Mouse (Mus musculus): Measurements from ENCODE around the gene Rab44. TPM values are rescaled to one million over a fixed set of nuclear protein-coding genes. Genes with fewer than 3 reads are reported as not detected.

Rab44 gene
- polyA plus RNA-seq, 1 experiment from 2014 or later: 6.3 TPM

- Histone ChIP-seq H3K9me3 (ENCODE audit: low read length) (no peaks in the 10 kb centered on the region), H3K27ac (ENCODE audit: low read depth) (peak overlapping the region; percentile 67; the same call in 1 of the 2 replicates), H3K4me2 (ENCODE audit: low read depth, low read length) (peak overlapping the region; percentile 63), H3K4me1 (ENCODE audit: insufficient read depth) (peaks cover 19% of the 10 kb centered on the region), H3K4me3 (ENCODE audit: low read depth, low read length) (peak overlapping the region; percentile 42), H3K9ac (replicated peaks) (peak overlapping the region; percentile 54), H3K27me3 (ENCODE audit: insufficient read depth, low read length) (peaks cover 10% of the 10 kb centered on the region), H3K36me3 (replicated peaks; ENCODE audit: insufficient read depth, low read length) (no peaks in the 10 kb centered on the region)
- ATAC-seq (peak; percentile 73), DNase-seq (peak; percentile 68)
- WGBS (ENCODE audit: insufficient replicate concordance): 3% methylated on average over 24 of the region's 25 CpGs
- TF ChIP-seq EP300 (IDR thresholded peaks at IDR 0.05; ENCODE audit: low read depth): no peak
- no peak for TF ChIP-seq CTCF (IDR thresholded peaks at IDR 0.05; ENCODE audit: low read depth)
These were observed 35.2 kb upstream of the Rab44 start for GRCm38 (mm10) chr17:29078519-29079383.

- H3K4me3 ChIP-seq (ENCODE audit: low read depth, low read length): peak overlapping the region; percentile 21
- peaks cover 18% of the 10 kb centered on the region for H3K4me1 ChIP-seq (ENCODE audit: insufficient read depth)
- WGBS (ENCODE audit: insufficient replicate concordance): 14% methylated on average over 23 of the region's 23 CpGs
- H3K27me3 ChIP-seq (ENCODE audit: insufficient read depth, low read length): peaks cover 10% of the 10 kb centered on the region
- no peaks in the 10 kb centered on the region for H3K9me3 ChIP-seq (ENCODE audit: low read length)
- H3K36me3 ChIP-seq (replicated peaks; ENCODE audit: insufficient read depth, low read length): no peaks in the 10 kb centered on the region
- no peak for TF ChIP-seq EP300 (IDR thresholded peaks at IDR 0.05; ENCODE audit: low read depth)
- no peak for TF ChIP-seq CTCF (IDR thresholded peaks at IDR 0.05; ENCODE audit: low read depth)
- peak overlapping the region; percentile 65 for H3K4me2 ChIP-seq (ENCODE audit: low read depth, low read length)
- DNase-seq (no peak), ATAC-seq (no peak)
- H3K9ac ChIP-seq (replicated peaks): no peak overlapping the region
- 0 out of 2 replicates have a peak overlapping the region, but pooled peaks have one; percentile 25 for H3K27ac ChIP-seq (ENCODE audit: low read depth)
These were observed 33.0 kb upstream of the Rab44 start for GRCm38 (mm10) chr17:29080758-29081617.

GRCm38 (mm10) chr17:29081618-29082381 is 32.1 kb upstream of the Rab44 start:
- peak overlapping the region; percentile 21 for H3K4me3 ChIP-seq (ENCODE audit: low read depth, low read length)
- H3K4me1 ChIP-seq (ENCODE audit: insufficient read depth): peaks cover 18% of the 10 kb centered on the region
- H3K4me2 ChIP-seq (ENCODE audit: low read depth, low read length): peak overlapping the region; percentile 65
- peaks cover 10% of the 10 kb centered on the region for H3K27me3 ChIP-seq (ENCODE audit: insufficient read depth, low read length)
- TF ChIP-seq EP300 (IDR thresholded peaks at IDR 0.05; ENCODE audit: low read depth) (no peak), CTCF (IDR thresholded peaks at IDR 0.05; ENCODE audit: low read depth) (no peak)
- H3K27ac ChIP-seq (ENCODE audit: low read depth): 0 out of 2 replicates have a peak overlapping the region, but pooled peaks have one; percentile 25
- H3K36me3 ChIP-seq (replicated peaks; ENCODE audit: insufficient read depth, low read length): no peaks in the 10 kb centered on the region
- WGBS (ENCODE audit: insufficient replicate concordance): 13% methylated on average over 21 of the region's 21 CpGs
- ATAC-seq (no peak), DNase-seq (no peak)
- H3K9ac ChIP-seq (replicated peaks): 0 out of 2 replicates have a peak overlapping the region, but pooled peaks have one; percentile 12
- H3K9me3 ChIP-seq (ENCODE audit: low read length): no peaks in the 10 kb centered on the region

GRCm38 (mm10) chr17:29083586-29083985 is 30.4 kb upstream of the Rab44 start:
- H3K4me3 ChIP-seq (ENCODE audit: low read depth, low read length): no peak overlapping the region
- TF ChIP-seq CTCF (IDR thresholded peaks at IDR 0.05; ENCODE audit: low read depth): no peak
- TF ChIP-seq EP300 (IDR thresholded peaks at IDR 0.05; ENCODE audit: low read depth): no peak
- ATAC-seq (no peak), DNase-seq (no peak)
- 88% methylated on average over 8 of the region's 8 CpGs for WGBS (ENCODE audit: insufficient replicate concordance)
- no peaks in the 10 kb centered on the region for H3K36me3 ChIP-seq (replicated peaks; ENCODE audit: insufficient read depth, low read length)
- H3K27me3 ChIP-seq (ENCODE audit: insufficient read depth, low read length): peaks cover 10% of the 10 kb centered on the region
- no peak overlapping the region for H3K9ac ChIP-seq (replicated peaks)
- peaks cover 17% of the 10 kb centered on the region for H3K4me1 ChIP-seq (ENCODE audit: insufficient read depth)
- H3K9me3 ChIP-seq (ENCODE audit: low read length): no peaks in the 10 kb centered on the region
- no peak overlapping the region for H3K4me2 ChIP-seq (ENCODE audit: low read depth, low read length)
- H3K27ac ChIP-seq (ENCODE audit: low read depth): no peak overlapping the region

- Histone ChIP-seq H3K9ac (replicated peaks) (no peak overlapping the region), H3K36me3 (replicated peaks; ENCODE audit: insufficient read depth, low read length) (no peaks in the 10 kb centered on the region), H3K4me3 (ENCODE audit: low read depth, low read length) (no peak overlapping the region), H3K27ac (ENCODE audit: low read depth) (no peak overlapping the region), H3K4me2 (ENCODE audit: low read depth, low read length) (no peak overlapping the region), H3K9me3 (ENCODE audit: low read length) (no peaks in the 10 kb centered on the region), H3K27me3 (ENCODE audit: insufficient read depth, low read length) (peaks cover 10% of the 10 kb centered on the region), H3K4me1 (ENCODE audit: insufficient read depth) (peaks cover 10% of the 10 kb centered on the region)
- no peak for TF ChIP-seq CTCF (IDR thresholded peaks at IDR 0.05; ENCODE audit: low read depth)
- no peak for TF ChIP-seq EP300 (IDR thresholded peaks at IDR 0.05; ENCODE audit: low read depth)
- no peak for ATAC-seq
- DNase-seq: no peak
- 81% methylated on average over 7 of the region's 7 CpGs for WGBS (ENCODE audit: insufficient replicate concordance)
These were observed 29.3 kb upstream of the Rab44 start for GRCm38 (mm10) chr17:29084656-29085055.
